Mouse (Mus musculus): ENCODE measurements around the gene Galr3. TPM values are rescaled to one million over a fixed set of nuclear protein-coding genes. Genes with fewer than 3 reads are reported as not detected.
A peak's percentile ranks its signal among the peaks of the same experiment; 100 is the strongest.
"Not testable (repeated sequence)": the region's sequence is repeated elsewhere in the genome, so short reads cannot be mapped to it uniquely, and the experiment has no call there.

Gene Galr3
- polyA plus RNA-seq, 1 experiment from 2014 or later: not detected

DNA sequence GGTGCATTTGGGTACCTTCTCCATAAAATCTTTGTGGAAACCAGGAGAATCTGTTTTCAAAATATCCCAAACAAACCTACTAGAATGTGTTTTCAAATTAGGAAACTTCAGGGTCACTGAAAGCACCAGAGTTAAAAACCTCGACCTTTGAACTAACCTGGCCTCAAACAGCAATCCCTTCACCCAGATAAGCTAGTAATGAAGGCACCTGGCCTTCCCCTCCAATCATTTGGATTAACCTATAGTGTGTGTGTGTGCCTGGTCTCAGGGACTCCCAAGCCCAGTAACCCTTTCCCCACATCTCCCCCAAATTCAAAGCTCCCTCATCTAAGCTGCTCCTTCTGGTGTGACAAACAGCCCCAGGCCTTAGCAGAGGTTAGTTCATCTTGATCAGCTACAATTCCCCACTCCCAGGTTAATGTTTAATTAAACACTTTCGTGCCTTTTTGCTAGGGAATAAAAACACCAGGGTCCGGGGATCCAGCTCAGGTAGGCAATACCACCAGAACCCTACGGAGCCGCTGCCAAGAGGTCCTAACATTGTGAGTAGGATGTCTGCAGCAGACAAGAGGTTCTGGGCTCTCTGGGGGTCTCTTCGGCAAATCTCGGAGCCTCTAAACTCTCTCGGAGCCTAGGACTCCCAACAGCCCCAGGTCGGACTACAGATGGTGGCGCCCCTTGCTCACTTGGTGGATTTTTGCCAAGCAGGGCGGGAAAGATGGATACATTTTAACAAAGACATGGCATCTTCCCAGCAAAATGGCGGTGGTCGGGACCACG, 15.0 kb upstream of the Galr3 start:
- Histone ChIP-seq H3K36me3 (no peaks in the 10 kb centered on the region), H3K4me1 (replicated peaks) (peaks cover 31% of the 10 kb centered on the region), H3K27me3 (no peaks in the 10 kb centered on the region), H3K4me3 (peak overlapping the region; percentile 77), H3K9ac (no peak overlapping the region), H3K4me2 (peak overlapping the region; percentile 98), H3K9me3 (replicated peaks) (no peaks in the 10 kb centered on the region), H3K27ac (no peak overlapping the region)
- WGBS: 55% methylated on average over 14 of the region's 14 CpGs
- no peak for ATAC-seq (replicated peaks; ENCODE audit: insufficient number of reproducible peaks, insufficient read depth, low FRiP score, low read depth)

- peak overlapping the region; percentile 96 for H3K27ac ChIP-seq
- no peaks in the 10 kb centered on the region for H3K27me3 ChIP-seq
- 5% methylated on average over 46 of the region's 46 CpGs for WGBS
- peak overlapping the region; percentile 77 for H3K4me3 ChIP-seq
- no peaks in the 10 kb centered on the region for H3K9me3 ChIP-seq (replicated peaks)
- peaks cover 31% of the 10 kb centered on the region for H3K4me1 ChIP-seq (replicated peaks)
- ATAC-seq (replicated peaks; ENCODE audit: insufficient number of reproducible peaks, insufficient read depth, low FRiP score, low read depth): no peak
- H3K36me3 ChIP-seq: no peaks in the 10 kb centered on the region
- H3K9ac ChIP-seq: peak overlapping the region; percentile 98
- peak overlapping the region; percentile 98 for H3K4me2 ChIP-seq
Observed at GRCm38 (mm10) chr15:79027291-79028205, 14.1 kb upstream of the Galr3 start.

- peak; percentile 67 for ATAC-seq (replicated peaks; ENCODE audit: insufficient number of reproducible peaks, insufficient read depth, low FRiP score, low read depth)
- no peaks in the 10 kb centered on the region for H3K36me3 ChIP-seq
- H3K4me2 ChIP-seq: peak within 1 kb of the TSS; percentile 98
- H3K4me1 ChIP-seq (replicated peaks): peaks cover 31% of the 10 kb centered on the region
- H3K9ac ChIP-seq: peak within 1 kb of the TSS; percentile 98
- no peaks in the 10 kb centered on the region for H3K27me3 ChIP-seq
- no peaks in the 10 kb centered on the region for H3K9me3 ChIP-seq (replicated peaks)
- peak within 1 kb of the TSS; percentile 77 for H3K4me3 ChIP-seq
- under 1% methylated on average over 58 of the region's 58 CpGs for WGBS
- H3K27ac ChIP-seq: peak within 1 kb of the TSS; percentile 96
Observed at GRCm38 (mm10) chr15:79028237-79028738, 13.4 kb upstream of the Galr3 start, which contains the start of gene H1f0. H1f0 (plus strand) TSS chr15:79028450.

DNA sequence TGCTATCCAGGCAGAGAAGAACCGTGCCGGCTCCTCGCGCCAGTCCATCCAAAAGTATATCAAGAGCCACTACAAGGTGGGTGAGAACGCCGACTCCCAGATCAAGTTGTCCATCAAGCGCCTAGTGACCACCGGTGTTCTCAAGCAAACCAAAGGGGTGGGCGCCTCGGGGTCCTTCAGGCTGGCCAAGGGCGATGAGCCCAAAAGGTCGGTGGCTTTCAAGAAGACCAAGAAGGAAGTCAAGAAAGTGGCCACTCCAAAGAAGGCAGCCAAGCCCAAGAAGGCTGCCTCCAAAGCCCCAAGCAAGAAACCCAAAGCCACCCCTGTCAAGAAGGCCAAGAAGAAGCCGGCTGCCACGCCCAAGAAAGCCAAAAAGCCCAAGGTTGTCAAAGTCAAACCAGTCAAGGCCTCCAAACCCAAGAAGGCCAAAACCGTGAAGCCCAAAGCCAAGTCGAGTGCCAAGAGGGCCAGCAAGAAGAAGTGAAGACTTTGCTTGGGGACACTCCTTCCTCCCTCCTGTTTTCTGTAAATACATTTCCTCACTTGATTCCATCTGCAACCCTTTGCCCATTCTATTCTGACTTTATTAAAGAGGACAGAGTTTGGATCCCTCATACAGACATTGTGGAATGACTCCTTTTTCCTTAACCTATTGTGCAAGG, 12.7 kb upstream of the Galr3 start:
- Histone ChIP-seq H3K27me3 (no peaks in the 10 kb centered on the region), H3K4me1 (replicated peaks) (peaks cover 31% of the 10 kb centered on the region), H3K4me3 (peak overlapping the region; percentile 77), H3K9me3 (replicated peaks) (no peaks in the 10 kb centered on the region), H3K9ac (peak overlapping the region; percentile 98), H3K27ac (peak overlapping the region; percentile 96), H3K4me2 (peak overlapping the region; percentile 98), H3K36me3 (no peaks in the 10 kb centered on the region)
- 20% methylated on average over 16 of the region's 16 CpGs for WGBS
- ATAC-seq (replicated peaks; ENCODE audit: insufficient number of reproducible peaks, insufficient read depth, low FRiP score, low read depth): no peak

- peaks cover 31% of the 10 kb centered on the region for H3K4me1 ChIP-seq (replicated peaks)
- no peaks in the 10 kb centered on the region for H3K27me3 ChIP-seq
- no peaks in the 10 kb centered on the region for H3K9me3 ChIP-seq (replicated peaks)
- H3K4me2 ChIP-seq: peak overlapping the region; percentile 98
- peak overlapping the region; percentile 77 for H3K4me3 ChIP-seq
- 9% methylated on average over 11 of the region's 11 CpGs for WGBS
- no peaks in the 10 kb centered on the region for H3K36me3 ChIP-seq
- no peak for ATAC-seq (replicated peaks; ENCODE audit: insufficient number of reproducible peaks, insufficient read depth, low FRiP score, low read depth)
- peak overlapping the region; percentile 96 for H3K27ac ChIP-seq
- H3K9ac ChIP-seq: peak overlapping the region; percentile 98
Observed at GRCm38 (mm10) chr15:79029519-79030241, 12.0 kb upstream of the Galr3 start.

DNA sequence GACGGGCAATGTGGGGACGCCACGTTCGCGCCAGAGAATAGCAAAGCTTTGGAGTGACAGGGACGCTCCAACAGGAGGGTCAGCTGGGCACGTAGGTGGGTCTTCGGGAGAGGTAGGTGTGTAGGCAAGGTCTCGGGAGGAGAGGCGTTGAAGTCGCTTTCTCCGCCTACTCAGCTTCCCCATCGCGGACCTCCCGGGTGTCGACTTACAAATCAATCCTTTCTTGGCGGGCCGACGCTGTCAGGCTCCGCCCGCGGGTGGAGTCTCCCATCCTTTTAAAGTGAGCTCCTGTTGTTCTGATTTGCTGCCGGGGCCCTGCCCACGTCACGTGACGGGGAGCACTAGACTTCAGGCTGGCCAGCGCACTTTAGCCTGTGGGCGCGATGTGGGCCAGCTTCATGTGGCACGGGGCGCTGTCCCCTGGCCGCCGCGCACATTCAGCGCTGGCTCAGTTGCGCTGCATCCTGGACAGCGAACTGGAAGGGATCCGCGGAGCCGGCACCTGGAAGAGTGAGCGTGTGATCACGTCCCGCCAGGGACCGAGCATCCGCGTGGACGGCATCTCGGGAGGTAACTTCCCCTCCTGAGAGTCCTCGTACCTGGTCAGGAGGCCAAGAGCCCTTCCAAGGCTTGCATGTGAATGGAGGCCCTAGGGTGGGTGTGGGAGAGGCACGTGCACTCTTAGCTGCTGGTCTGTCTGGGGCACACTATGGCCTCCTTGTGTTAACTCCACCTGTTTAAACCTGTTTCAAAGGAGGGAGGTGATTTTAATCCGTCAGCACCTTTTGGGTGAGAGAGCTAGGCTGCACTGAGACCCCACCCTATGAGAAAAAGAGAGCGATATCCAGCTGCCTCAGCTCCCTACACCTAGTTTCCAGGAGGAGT, 10.9 kb upstream of the Galr3 start:
- Histone ChIP-seq H3K36me3 (no peaks in the 10 kb centered on the region), H3K9me3 (replicated peaks) (no peaks in the 10 kb centered on the region), H3K4me3 (peak overlapping the region; percentile 77), H3K4me2 (peak overlapping the region; percentile 98), H3K27ac (peak overlapping the region; percentile 96), H3K4me1 (replicated peaks) (peaks cover 25% of the 10 kb centered on the region), H3K9ac (peak overlapping the region; percentile 98), H3K27me3 (no peaks in the 10 kb centered on the region)
- ATAC-seq (replicated peaks; ENCODE audit: insufficient number of reproducible peaks, insufficient read depth, low FRiP score, low read depth): peak; percentile 82
- WGBS: 2% methylated on average over 52 of the region's 52 CpGs

DNA sequence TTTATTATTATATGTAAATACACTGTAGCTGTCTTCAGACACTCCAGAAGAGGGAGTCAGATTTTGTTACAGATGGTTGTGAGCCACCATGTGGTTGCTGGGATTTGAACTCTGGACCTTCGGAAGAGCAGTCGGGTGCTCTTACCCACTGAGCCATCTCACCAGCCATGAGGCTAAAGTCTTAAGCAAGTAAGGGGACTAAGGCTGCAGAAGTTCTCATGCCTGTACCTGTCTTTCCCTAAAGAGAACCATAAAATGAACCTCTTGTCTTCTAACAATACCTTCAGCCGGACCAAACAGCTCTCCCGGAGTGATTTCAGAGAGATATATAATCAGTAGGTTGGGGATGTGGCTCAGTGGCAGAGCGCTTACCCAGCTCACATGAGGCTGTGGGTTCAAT, 9.8 kb upstream of the Galr3 start:
- H3K36me3 ChIP-seq; H3K27me3 ChIP-seq; H3K4me3 ChIP-seq; H3K9ac ChIP-seq; H3K27ac ChIP-seq; ATAC-seq (replicated peaks; ENCODE audit: insufficient number of reproducible peaks, insufficient read depth, low FRiP score, low read depth); H3K4me2 ChIP-seq; H3K9me3 ChIP-seq (replicated peaks): not testable (repeated sequence)
- H3K4me1 ChIP-seq (replicated peaks): peaks cover 20% of the 10 kb centered on the region
- 86% methylated on average over 5 of the region's 5 CpGs for WGBS

GRCm38 (mm10) chr15:79037913-79038328, 3.8 kb upstream of the Galr3 start:
- ATAC-seq (replicated peaks; ENCODE audit: insufficient number of reproducible peaks, insufficient read depth, low FRiP score, low read depth): no peak; the same call in 1 of the 2 replicates
- H3K4me3 ChIP-seq: no peak overlapping the region
- 0 out of 2 replicates have a peak overlapping the region, but pooled peaks have one; percentile 1 for H3K9ac ChIP-seq

GRCm38 (mm10) chr15:79038331-79038730, 3.4 kb upstream of the Galr3 start:
- H3K9ac ChIP-seq: 0 out of 2 replicates have a peak overlapping the region, but pooled peaks have one; percentile 1

More at GRCm38 (mm10) chr15:79037913-79038328, 3.8 kb upstream of the Galr3 start:
- Histone ChIP-seq H3K9me3 (replicated peaks) (no peaks in the 10 kb centered on the region), H3K4me1 (replicated peaks) (peaks cover 28% of the 10 kb centered on the region), H3K36me3 (no peaks in the 10 kb centered on the region), H3K27ac (no peak overlapping the region), H3K4me2 (peak overlapping the region; percentile 45), H3K27me3 (peaks cover 36% of the 10 kb centered on the region)
- 7% methylated on average over 14 of the region's 14 CpGs for WGBS

More at GRCm38 (mm10) chr15:79038331-79038730, 3.4 kb upstream of the Galr3 start:
- no peaks in the 10 kb centered on the region for H3K9me3 ChIP-seq (replicated peaks)
- 73% methylated on average over 10 of the region's 10 CpGs for WGBS
- H3K27ac ChIP-seq: no peak overlapping the region
- no peak for ATAC-seq (replicated peaks; ENCODE audit: insufficient number of reproducible peaks, insufficient read depth, low FRiP score, low read depth)
- peaks cover 41% of the 10 kb centered on the region for H3K27me3 ChIP-seq
- H3K4me2 ChIP-seq: no peak overlapping the region
- H3K4me3 ChIP-seq: no peak overlapping the region
- no peaks in the 10 kb centered on the region for H3K36me3 ChIP-seq
- peaks cover 32% of the 10 kb centered on the region for H3K4me1 ChIP-seq (replicated peaks)

Data from heart, embryonic 15.5 days (tissue).